Mouse (Mus musculus) heart, adult 2 months (tissue): ENCODE results near the gene Dpy19l2. TPM values are rescaled to one million over a fixed set of nuclear protein-coding genes. Genes with fewer than 3 reads are reported as not detected.

Experiments
- DNase-seq, 2 experiments: peaks; one replicate each; pipeline ENCODE4 v3.0.0; 2021
- H3K27ac ChIP-seq: fragments of 200-600 bp; 2 replicates; pipeline ENCODE4 v1.8.1; 2022
- H3K27me3 ChIP-seq: fragments of 200-500 bp; 2 replicates; pipeline ENCODE4 v1.6.1; 2012; ENCODE audit warnings: mild to moderate bottlenecking, low read length, inconsistent platforms, mixed read lengths; ENCODE audit not compliant: control insufficient read depth, insufficient read depth
- H3K36me3 ChIP-seq: fragments of 200-500 bp; 2 replicates; pipeline ENCODE4 v1.6.1; 2012; ENCODE audit warnings: low read length, inconsistent platforms; ENCODE audit not compliant: control insufficient read depth, insufficient read depth
- H3K4me1 ChIP-seq: fragments of 200-500 bp; 2 replicates; pipeline ENCODE4 v1.6.1; 2011; ENCODE audit warnings: low read length; ENCODE audit not compliant: control insufficient read depth, insufficient read depth
- H3K4me3 ChIP-seq: fragments of 200-600 bp; 2 replicates; pipeline ENCODE4 v1.8.1; 2022
- H3K79me2 ChIP-seq: fragments of 200-500 bp; replicated peaks from 2 replicates; pipeline ENCODE4 v1.6.1; 2012; ENCODE audit warnings: mild to moderate bottlenecking, inconsistent platforms, low read length, moderate library complexity, mixed read lengths; ENCODE audit not compliant: control insufficient read depth, insufficient read depth
- H3K9ac ChIP-seq: fragments of 200-500 bp; 2 replicates; pipeline ENCODE4 v1.6.1; 2012; ENCODE audit warnings: low read depth, mild to moderate bottlenecking, control low read depth, inconsistent platforms, low read length, mixed read lengths
- CTCF ChIP-seq: fragments of 200-600 bp; IDR thresholded peaks from 2 replicates; pipeline ENCODE4 v1.8.1; 2022; ENCODE audit warnings: antibody characterized with exemption, mild to moderate bottlenecking, moderate library complexity
- EP300 ChIP-seq: fragments of 200-500 bp; IDR thresholded peaks from 2 replicates; pipeline ENCODE4 v1.6.1; 2011; ENCODE audit warnings: low read depth, low read length, control low read depth; ENCODE audit not compliant: insufficient read depth
- POLR2A ChIP-seq: fragments of 200-500 bp; IDR thresholded peaks from 2 replicates; pipeline ENCODE4 v1.6.1; 2011; ENCODE audit warnings: mild to moderate bottlenecking, low read depth, low read length, control low read depth; ENCODE audit not compliant: insufficient read depth
- WGBS: fragments of 180-500 bp; shearing (Covaris S2); methylation state at CpG from one replicate; pipeline ENCODE4 v1.1.7; 2018; 5-methylcytosine and 5-hydroxymethylcytosine counted together
- intact Hi-C: fragments of 180-260 bp; cut with DNase I; formaldehyde crosslinking; loops from one replicate; pipeline ENCODE4 v1.15.1; 2025
- polyA plus RNA-seq: library from polyadenylated mRNA; depleted of rRNA; stranded (reverse); fragments of >200 nt; gene quantifications from 2 replicates; pipeline ENCODE4 v1.2.3, GENCODE M21; 2012
- total RNA-seq, 2 experiments: library from RNA; stranded (reverse); gene quantifications; 2 replicates each; pipeline ENCODE4 v1.2.3; 2021

Gene Dpy19l2
- total and polyA plus RNA-seq, 3 experiments = 0.02 TPM; not detected in 2

DNA sequence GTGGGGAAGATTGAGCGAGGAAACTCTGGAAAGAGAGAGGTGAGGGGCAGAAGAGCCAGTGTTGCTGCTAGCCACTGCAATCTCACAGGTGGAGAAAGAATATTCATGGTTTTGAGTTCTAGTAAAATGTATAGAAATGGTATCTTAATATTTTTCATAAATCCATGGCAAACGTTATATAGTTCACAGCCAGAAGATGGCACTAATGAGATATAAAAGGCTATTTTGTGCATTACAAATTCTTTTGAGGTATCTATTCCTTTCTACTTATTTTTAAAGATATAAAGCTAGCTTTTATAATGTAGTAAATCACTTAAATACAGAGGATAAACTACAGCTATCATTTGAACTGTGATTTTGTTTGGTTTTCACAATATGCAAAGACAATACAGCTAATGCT, 157.9 kb downstream of the Dpy19l2 start:
- 34% methylated on average over 2 of the region's 2 CpGs for WGBS
- no peak overlapping the region for H3K4me3 ChIP-seq
- no peaks in the 10 kb centered on the region for H3K4me1 ChIP-seq
- intact Hi-C loops = no loop called here
- H3K9ac ChIP-seq = no peak overlapping the region
- no peaks in the 10 kb centered on the region for H3K27me3 ChIP-seq
- no peak overlapping the region for H3K27ac ChIP-seq
- no peaks in the 10 kb centered on the region for H3K79me2 ChIP-seq
- TF ChIP-seq POLR2A = no peak
- peak; percentile 58 for TF ChIP-seq CTCF
- TF ChIP-seq EP300 = no peak
- DNase-seq = no peak
- no peaks in the 10 kb centered on the region for H3K36me3 ChIP-seq

DNA sequence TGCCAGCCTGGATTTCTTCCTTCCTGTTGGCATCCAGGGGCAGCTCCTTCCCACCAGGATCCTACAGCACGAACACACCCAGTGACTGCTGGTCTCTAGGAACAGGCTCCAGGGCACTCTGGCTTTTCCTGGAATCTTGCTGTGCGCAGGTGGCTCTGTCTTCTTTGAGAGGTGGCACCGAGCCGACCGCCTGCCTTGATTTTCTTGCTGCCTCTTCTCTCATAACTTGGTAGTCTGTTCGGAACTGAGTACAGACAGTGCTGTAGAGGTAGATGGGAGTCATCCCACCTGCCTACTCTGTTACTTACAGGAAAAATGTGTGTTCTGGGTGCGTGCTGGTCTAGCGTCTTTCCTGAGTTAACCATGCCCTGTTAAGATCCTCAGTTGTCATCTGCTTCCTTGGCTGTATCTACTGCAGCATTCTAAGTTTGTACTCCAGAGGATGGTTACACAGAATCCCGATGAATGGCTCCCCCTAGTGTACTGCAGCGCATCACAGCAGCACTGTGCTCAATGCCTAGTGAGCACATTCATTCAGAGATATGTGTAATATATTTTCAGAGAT, 179.4 kb downstream of the Dpy19l2 start:
- no peaks in the 10 kb centered on the region for H3K79me2 ChIP-seq
- no peak overlapping the region for H3K9ac ChIP-seq
- H3K36me3 ChIP-seq = no peaks in the 10 kb centered on the region
- no peak overlapping the region for H3K4me3 ChIP-seq
- peak; percentile 28 to 53 for DNase-seq
- 50% methylated on average over 10 of the region's 10 CpGs for WGBS
- H3K27me3 ChIP-seq = no peaks in the 10 kb centered on the region
- intact Hi-C loops = loop anchor here (1.0 to 5.0 kb wide), 2 partner anchors 397 to 934 kb away; no protein-coding TSS in a partner anchor
- no peak overlapping the region for H3K27ac ChIP-seq
- no peaks in the 10 kb centered on the region for H3K4me1 ChIP-seq
- TF ChIP-seq EP300 (peak; percentile 51; the same call in 1 of the 2 replicates), CTCF (peak; percentile 94), POLR2A (no peak)

DNA sequence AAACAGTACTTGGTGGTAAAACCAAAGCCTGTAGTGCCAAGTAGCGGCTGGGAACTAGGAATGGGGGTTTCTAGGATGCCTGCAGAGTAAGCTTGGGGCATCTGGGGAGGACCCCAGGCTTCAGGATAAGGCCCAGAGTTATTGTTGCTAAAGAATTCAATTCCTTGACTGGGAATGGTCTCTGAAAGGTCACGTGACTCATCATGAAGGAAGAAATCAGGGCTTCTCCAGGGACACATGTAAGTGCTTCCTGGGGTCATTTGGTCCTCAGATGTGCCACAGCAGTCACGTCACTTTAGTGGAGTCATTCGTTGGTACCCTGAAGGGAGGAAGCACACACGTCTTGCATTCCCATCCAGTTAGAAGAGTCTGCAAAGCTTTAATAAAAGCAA, 182.0 kb downstream of the Dpy19l2 start:
- Histone ChIP-seq H3K27me3 (no peaks in the 10 kb centered on the region), H3K36me3 (no peaks in the 10 kb centered on the region), H3K79me2 (no peaks in the 10 kb centered on the region), H3K27ac (no peak overlapping the region), H3K4me1 (no peaks in the 10 kb centered on the region), H3K4me3 (no peak overlapping the region), H3K9ac (no peak overlapping the region)
- TF ChIP-seq EP300 = no peak
- no peak for TF ChIP-seq CTCF
- TF ChIP-seq POLR2A = no peak
- intact Hi-C loops = no loop called here
- 69% methylated on average over 5 of the region's 5 CpGs for WGBS
- no peak for DNase-seq

DNA sequence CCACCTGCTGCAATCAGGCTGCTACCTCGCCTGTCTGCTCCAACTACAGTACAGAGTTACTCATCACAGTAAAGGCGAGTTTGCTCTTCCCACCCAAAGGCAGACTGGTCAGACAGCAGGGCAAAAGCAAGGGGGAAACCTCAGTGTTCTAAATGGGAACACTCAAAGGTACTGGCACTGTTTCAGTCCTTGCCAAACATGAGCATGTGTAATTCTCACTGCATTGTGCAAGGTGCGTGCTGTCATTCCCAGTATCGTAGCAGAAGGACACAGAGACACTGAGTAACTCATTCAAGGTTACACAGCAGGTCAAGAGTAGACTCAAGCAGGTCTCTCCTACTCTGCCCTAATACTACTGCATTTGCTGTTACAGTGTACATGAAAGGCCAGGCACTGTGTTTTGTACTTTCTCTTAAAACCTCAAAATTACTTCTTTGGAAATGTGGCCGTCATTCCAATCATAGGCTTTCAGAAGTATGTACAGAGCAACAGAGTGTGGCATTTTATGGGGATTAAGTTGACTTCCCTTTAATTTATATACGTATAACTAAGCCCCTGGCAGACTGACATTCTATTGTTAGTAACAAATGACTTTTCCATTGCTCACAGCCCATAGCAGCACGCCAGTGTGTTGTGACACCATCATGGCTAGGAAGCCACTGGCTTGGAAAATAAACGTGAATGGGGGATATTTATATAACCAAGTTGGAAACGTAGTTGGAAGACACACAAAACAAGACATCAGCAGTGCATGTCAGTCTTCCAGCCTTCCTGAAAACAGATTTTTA, 182.6 kb downstream of the Dpy19l2 start:
- H3K36me3 ChIP-seq = no peaks in the 10 kb centered on the region
- H3K27ac ChIP-seq = no peak overlapping the region
- H3K9ac ChIP-seq = no peak overlapping the region
- TF ChIP-seq CTCF = no peak
- TF ChIP-seq EP300 = no peak
- TF ChIP-seq POLR2A = no peak
- WGBS = 60% methylated on average over 9 of the region's 9 CpGs
- no peaks in the 10 kb centered on the region for H3K27me3 ChIP-seq
- no peak overlapping the region for H3K4me3 ChIP-seq
- intact Hi-C loops = no loop called here
- DNase-seq = no peak
- H3K79me2 ChIP-seq = no peaks in the 10 kb centered on the region
- H3K4me1 ChIP-seq = no peaks in the 10 kb centered on the region

DNA sequence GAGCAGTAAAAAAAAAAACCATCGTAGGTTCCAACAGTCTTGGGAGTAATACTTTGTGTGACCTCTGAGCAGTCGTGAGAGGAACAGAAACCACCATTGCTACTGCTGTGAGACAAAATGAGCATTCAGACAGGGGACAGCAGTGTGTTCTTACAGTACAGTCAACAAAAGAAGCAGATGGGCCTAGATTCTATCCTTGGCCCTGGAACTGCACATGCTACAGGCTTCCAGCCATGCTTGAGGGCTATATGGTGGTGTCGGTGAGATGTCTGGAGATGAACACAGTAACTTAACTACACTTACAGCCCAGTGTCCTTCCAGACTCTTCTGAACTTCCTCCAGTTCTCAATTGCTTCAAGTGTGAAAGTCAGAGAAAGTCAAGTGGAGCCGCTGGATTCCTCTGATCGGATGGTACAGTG, 184.0 kb downstream of the Dpy19l2 start:
- WGBS = 82% methylated on average over 5 of the region's 5 CpGs
- Histone ChIP-seq H3K27ac (no peak overlapping the region), H3K27me3 (no peaks in the 10 kb centered on the region), H3K4me1 (no peaks in the 10 kb centered on the region), H3K36me3 (no peaks in the 10 kb centered on the region), H3K79me2 (no peaks in the 10 kb centered on the region), H3K4me3 (no peak overlapping the region), H3K9ac (no peak overlapping the region)
- TF ChIP-seq POLR2A (no peak), CTCF (no peak)
- intact Hi-C loops = no loop called here
- DNase-seq = no peak

DNA sequence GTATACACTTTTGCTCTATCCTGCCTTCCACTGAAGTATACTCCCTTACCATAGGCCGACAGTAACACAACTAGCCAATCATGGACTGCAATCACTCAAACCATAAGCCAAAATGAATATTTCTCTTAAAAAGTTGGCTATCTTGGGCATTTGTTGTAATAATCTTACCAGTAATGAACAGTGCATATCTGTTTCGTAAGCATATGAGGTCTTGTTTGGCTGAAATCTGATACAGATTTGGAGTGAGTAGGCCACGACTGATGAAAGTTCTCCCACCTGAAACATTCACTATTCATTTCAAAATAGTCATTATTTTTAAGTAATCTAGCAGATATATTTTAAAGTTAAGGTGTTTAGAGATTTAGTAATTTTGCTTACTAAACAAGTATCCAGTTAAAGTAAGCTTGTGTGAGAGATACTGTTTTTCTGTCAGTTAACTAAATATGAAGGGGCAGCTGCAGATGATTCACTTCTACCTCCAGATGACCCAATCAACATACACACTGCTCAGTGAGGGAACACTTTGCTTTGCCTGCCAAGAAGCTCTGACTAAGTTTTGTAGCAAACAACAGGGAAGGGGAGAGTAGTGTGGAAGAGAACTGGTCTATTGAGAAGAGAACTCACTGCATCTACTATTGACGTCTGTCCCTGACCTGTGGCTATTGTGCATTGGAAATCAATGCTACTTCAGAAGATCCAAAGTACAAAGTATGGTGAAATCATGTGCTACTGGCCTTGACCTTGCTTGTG, 184.5 kb downstream of the Dpy19l2 start:
- Histone ChIP-seq H3K27me3 (no peaks in the 10 kb centered on the region), H3K4me1 (no peaks in the 10 kb centered on the region), H3K4me3 (no peak overlapping the region), H3K36me3 (no peaks in the 10 kb centered on the region), H3K79me2 (no peaks in the 10 kb centered on the region), H3K9ac (no peak overlapping the region), H3K27ac (no peak overlapping the region)
- intact Hi-C loops = no loop called here
- no peak for TF ChIP-seq POLR2A
- no peak for TF ChIP-seq CTCF
- no peak for TF ChIP-seq EP300
- no peak for DNase-seq
- 88% methylated on average over 4 of the region's 4 CpGs for WGBS
